Mouse (Mus musculus): ENCODE data around the gene 9330182L06Rik.

DNA sequence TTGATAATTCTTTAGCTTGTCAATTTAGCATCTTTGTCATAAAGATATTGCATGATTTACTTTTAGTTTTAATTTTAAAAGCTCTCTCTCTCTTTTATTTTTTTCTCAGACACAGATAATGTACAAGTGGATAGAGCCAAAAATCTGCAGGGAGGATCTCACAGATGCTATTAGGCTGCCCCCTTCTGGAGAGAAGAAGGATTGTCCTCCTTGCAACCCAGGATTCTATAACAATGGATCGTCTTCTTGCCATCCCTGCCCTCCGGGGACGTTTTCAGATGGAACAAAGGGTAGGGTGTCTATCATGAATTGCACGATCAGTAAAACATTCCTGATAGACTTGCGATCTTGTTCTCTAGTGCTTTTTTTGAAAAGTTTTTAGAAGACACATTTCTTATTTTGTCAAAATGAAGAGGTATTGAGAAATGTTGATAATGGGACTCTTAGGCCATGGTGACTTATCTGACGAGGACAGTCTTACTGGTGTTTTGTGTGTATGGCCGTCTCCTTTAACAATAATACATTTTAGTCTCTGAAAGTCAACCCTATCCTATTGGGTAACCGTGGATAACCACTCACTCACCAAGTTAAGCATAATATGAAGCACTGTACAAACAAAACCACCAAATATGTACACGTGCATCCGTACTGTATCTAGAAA lies 161.8 kb downstream of the 9330182L06Rik start:
- TF ChIP-seq MAFK (IDR thresholded peaks at IDR 0.05; ENCODE audit: insufficient read depth, low read depth, low read length): no peak
- TF ChIP-seq CHD2 (IDR thresholded peaks at IDR 0.05; ENCODE audit: low read depth, low read length): no peak
